Mouse (Mus musculus) kidney, adult 8-10 months (tissue): ENCODE measurements at regions not wholly inside any gene's neighbourhood (a gene's known extent, or its start where the extent isn't known, plus 50 kb on each side); places are given as distances from the start of the nearest gene placed in this dataset.

Experiments used
- DNase-seq, 2 experiments: peaks; one replicate each; pipeline ENCODE4 v3.0.0; 2022

DNA sequence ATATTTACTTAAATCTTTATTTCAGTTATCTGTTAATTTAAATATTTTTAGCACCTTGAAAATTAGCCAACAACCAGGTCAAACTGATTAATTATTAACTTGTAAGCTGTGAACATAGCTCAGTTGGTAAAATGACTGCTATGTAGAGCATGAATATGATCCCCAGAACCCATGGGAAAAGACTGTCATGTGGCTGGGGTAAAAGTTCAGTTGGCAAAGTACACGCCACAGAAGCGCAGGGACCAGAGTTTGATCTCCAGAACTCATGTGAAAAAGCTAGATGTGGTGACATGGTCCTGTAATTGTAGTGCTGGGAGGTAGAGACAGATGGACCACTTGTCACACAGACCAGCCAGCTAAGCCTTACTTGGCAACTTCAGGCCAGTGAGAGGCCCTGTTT is 81.1 kb downstream of the Tex13c3 start:
- DNase-seq: peak; percentile 13 to 51
